Mouse (Mus musculus) adipocyte (in vitro differentiated cells): ENCODE results near the gene 4930451I11Rik.

Experiments
- DNase-seq: peaks from one replicate; pipeline ENCODE4 v3.0.0-alpha.2; 2016; ENCODE audit warnings: low spot score

The 4930451I11Rik gene

GRCm38 (mm10) chr7:126833294-126833693 is 1.9 kb upstream of the 4930451I11Rik start:
- no peak for DNase-seq

- DNase-seq, result peak; percentile 54
Measured at GRCm38 (mm10) chr7:126832036-126832598, 678 bp upstream of the 4930451I11Rik start.

- no peak for DNase-seq
Measured at GRCm38 (mm10) chr7:126825952-126826351, 5.5 kb downstream of the 4930451I11Rik start.

- peak; percentile 65 for DNase-seq
Measured at GRCm38 (mm10) chr7:126825403-126825802, 6.0 kb downstream of the 4930451I11Rik start.

- no peak for DNase-seq
Measured at GRCm38 (mm10) chr7:126823940-126824339, 7.5 kb downstream of the 4930451I11Rik start.

GRCm38 (mm10) chr7:126823202-126823711 is 8.2 kb downstream of the 4930451I11Rik start:
- DNase-seq, result no peak

- no peak for DNase-seq
Measured at GRCm38 (mm10) chr7:126822741-126823140, 8.7 kb downstream of the 4930451I11Rik start.

- peak; percentile 81 for DNase-seq
Measured at GRCm38 (mm10) chr7:126821835-126822511, 9.5 kb downstream of the 4930451I11Rik start.

GRCm38 (mm10) chr7:126818818-126819217 is 12.6 kb downstream of the 4930451I11Rik start:
- DNase-seq, result no peak

- DNase-seq, result no peak
Measured at GRCm38 (mm10) chr7:126817595-126817994, 13.8 kb downstream of the 4930451I11Rik start.

- DNase-seq, result peak; percentile 80
Measured at GRCm38 (mm10) chr7:126816494-126816893, 14.9 kb downstream of the 4930451I11Rik start.

- DNase-seq, result peak; percentile 51
Measured at GRCm38 (mm10) chr7:126815726-126816222, 15.7 kb downstream of the 4930451I11Rik start.

GRCm38 (mm10) chr7:126809723-126810369 is 21.6 kb downstream of the 4930451I11Rik start:
- DNase-seq, result no peak

GRCm38 (mm10) chr7:126808703-126809455 is 22.6 kb downstream of the 4930451I11Rik start:
- peak; percentile 65 for DNase-seq

- DNase-seq, result peak; percentile 51
Measured at GRCm38 (mm10) chr7:126807405-126807804, 24.0 kb downstream of the 4930451I11Rik start.

- peak; percentile 78 for DNase-seq
Measured at GRCm38 (mm10) chr7:126806956-126807355, 24.5 kb downstream of the 4930451I11Rik start.

- no peak for DNase-seq
Measured at GRCm38 (mm10) chr7:126803751-126804150, 27.7 kb downstream of the 4930451I11Rik start.

- DNase-seq, result no peak
Measured at GRCm38 (mm10) chr7:126803181-126803580, 28.3 kb downstream of the 4930451I11Rik start.

- no peak for DNase-seq
Measured at GRCm38 (mm10) chr7:126802134-126802889, 29.1 kb downstream of the 4930451I11Rik start.

GRCm38 (mm10) chr7:126801057-126801422 is 30.4 kb downstream of the 4930451I11Rik start:
- DNase-seq, result no peak
